Mouse (Mus musculus) stomach, postnatal 0 days (tissue): ENCODE data around the gene Cyb5rl.

Source experiments
- CTCF ChIP-seq: IDR thresholded peaks from 2 replicates; pipeline ENCODE4 v1.5.1; 2016; ENCODE audit warnings: antibody characterized with exemption, low read depth, mild to moderate bottlenecking, moderate library complexity
- EP300 ChIP-seq: optimal IDR thresholded peaks from 2 replicates; pipeline ENCODE3; 2016; ENCODE audit warnings: antibody characterized with exemption

GRCm38 (mm10) chr4:107072343-107072742 is 5.6 kb downstream of the Cyb5rl start:
- TF ChIP-seq EP300 (no peak), CTCF (no peak)
